Mouse (Mus musculus) myocyte (in vitro differentiated cells): Measurements from ENCODE around the gene Bicc1. TPM values are rescaled to one million over a fixed set of nuclear protein-coding genes. Genes with fewer than 3 reads are reported as not detected.

Experiments
- H3K27me3 ChIP-seq: one replicate; pipeline ENCODE4 v1.6.1; 2011; ENCODE audit not compliant: control insufficient read depth, insufficient read depth, insufficient read length
- H3K36me3 ChIP-seq: one replicate; pipeline ENCODE4 v1.6.1; 2011; ENCODE audit not compliant: control insufficient read depth, insufficient read depth
- H3K4me2 ChIP-seq: one replicate; pipeline ENCODE4 v1.6.1; 2011; ENCODE audit warnings: low read depth, control low read depth
- H3K4me3 ChIP-seq: one replicate; pipeline ENCODE4 v1.5.1; 2011; ENCODE audit warnings: mild to moderate bottlenecking, control low read depth, moderate library complexity
- H3K79me2 ChIP-seq: one replicate; pipeline ENCODE4 v1.6.1; 2011; ENCODE audit not compliant: control insufficient read depth, insufficient read depth
- H3ac ChIP-seq: one replicate; pipeline ENCODE4 v1.6.1; 2011; ENCODE audit not compliant: control insufficient read depth, insufficient read length
- CEBPB ChIP-seq: IDR thresholded peaks from 2 replicates; pipeline ENCODE4 v1.6.1; 2011; ENCODE audit warnings: mild to moderate bottlenecking, moderate library complexity; ENCODE audit not compliant: poor library complexity, insufficient read depth, severe bottlenecking
- E2F4 ChIP-seq: IDR thresholded peaks from one replicate; pipeline ENCODE4 v1.6.1; 2011; ENCODE audit warnings: mild to moderate bottlenecking, control low read depth, moderate library complexity; ENCODE audit not compliant: insufficient read depth
- MAX ChIP-seq: IDR thresholded peaks from one replicate; pipeline ENCODE4 v1.6.1; 2011; ENCODE audit warnings: low read depth, mild to moderate bottlenecking, control low read depth
- MYOD1 ChIP-seq, 3 experiments: IDR thresholded peaks; one replicate each; pipeline ENCODE4 v1.6.1; 2011; ENCODE audit warnings: control low read depth in 2 of 3, low read depth in 2 of 3, mild to moderate bottlenecking in 2 of 3, moderate library complexity in 1 of 3; ENCODE audit not compliant: insufficient read length in 2 of 3, control insufficient read depth in 1 of 3
- MYOG ChIP-seq, 3 experiments: IDR thresholded peaks; one replicate each; pipeline ENCODE4 v1.6.1; 2011; ENCODE audit warnings: control low read depth in 2 of 3, low read depth in 2 of 3, mild to moderate bottlenecking in 2 of 3; ENCODE audit not compliant: insufficient read length in 2 of 3, control insufficient read depth in 1 of 3, insufficient read depth in 1 of 3
- POLR2A ChIP-seq: IDR thresholded peaks from one replicate; pipeline ENCODE4 v1.6.1; 2011; ENCODE audit warnings: low read depth, mild to moderate bottlenecking, control low read depth, moderate library complexity; ENCODE audit not compliant: insufficient read length
- POLR2AphosphoS2 ChIP-seq: IDR thresholded peaks from one replicate; pipeline ENCODE4 v1.6.1; 2011; ENCODE audit warnings: low read depth, control low read depth; ENCODE audit not compliant: insufficient read length
- REST ChIP-seq: IDR thresholded peaks from one replicate; pipeline ENCODE4 v1.6.1; 2011; ENCODE audit warnings: mild to moderate bottlenecking, control low read depth, moderate library complexity; ENCODE audit not compliant: insufficient read depth, insufficient read length
- SRF ChIP-seq: IDR thresholded peaks from one replicate; pipeline ENCODE4 v1.6.1; 2011; ENCODE audit warnings: low read depth; ENCODE audit not compliant: control insufficient read depth, insufficient read length
- TCF12 ChIP-seq: IDR thresholded peaks from one replicate; pipeline ENCODE4 v1.6.1; 2011; ENCODE audit warnings: mild to moderate bottlenecking, control low read depth; ENCODE audit not compliant: poor library complexity, insufficient read depth, severe bottlenecking
- TCF3 ChIP-seq: IDR thresholded peaks from one replicate; pipeline ENCODE4 v1.6.1; 2011; ENCODE audit warnings: low read depth, control low read depth; ENCODE audit not compliant: insufficient read length
- USF1 ChIP-seq: IDR thresholded peaks from one replicate; pipeline ENCODE4 v1.6.1; 2011; ENCODE audit warnings: low read depth, mild to moderate bottlenecking, control low read depth, moderate library complexity
- polyA plus RNA-seq: library from polyadenylated mRNA; unstranded; fragments of >200 nt; fragmentation: generic; extraction: Trizol; gene quantifications from one replicate; pipeline ENCODE4 v1.2.1, GENCODE M21; 2012; ENCODE audit warnings: missing spikeins

Gene Bicc1
- polyA plus RNA-seq, 1 experiment, result 4.6 TPM

- Histone ChIP-seq H3K27me3 (no peaks in the 10 kb centered on the region), H3K4me2 (no peak overlapping the region), H3K36me3 (no peaks in the 10 kb centered on the region), H3K79me2 (no peaks in the 10 kb centered on the region), H3ac (no peak overlapping the region), H3K4me3 (no peak overlapping the region)
- TF ChIP-seq POLR2A, result no peak
- no peak for TF ChIP-seq SRF
- no peak for TF ChIP-seq REST
- no peak for TF ChIP-seq MYOG (IDR thresholded peaks at IDR 0.05; ENCODE audit: control insufficient read depth in 1 of 3, insufficient read depth in 1 of 3, insufficient read length in 2 of 3, low read depth in 2 of 3)
- no peak for TF ChIP-seq USF1
- no peak for TF ChIP-seq TCF3
- TF ChIP-seq POLR2AphosphoS2, result no peak
- no peak for TF ChIP-seq MYOD1 (IDR thresholded peaks at IDR 0.05; ENCODE audit: control insufficient read depth in 1 of 3, insufficient read length in 2 of 3, low read depth in 2 of 3)
- no peak for TF ChIP-seq CEBPB
- TF ChIP-seq E2F4, result no peak
- no peak for TF ChIP-seq MAX
- TF ChIP-seq TCF12, result no peak
Measured at GRCm38 (mm10) chr10:70901193-70901875, 258.2 kb downstream of the Bicc1 start.

- Histone ChIP-seq H3K36me3 (no peaks in the 10 kb centered on the region), H3ac (no peak overlapping the region), H3K4me3 (no peak overlapping the region), H3K79me2 (no peaks in the 10 kb centered on the region), H3K4me2 (no peak overlapping the region), H3K27me3 (no peaks in the 10 kb centered on the region)
- TF ChIP-seq POLR2A, result no peak
- no peak for TF ChIP-seq CEBPB
- no peak for TF ChIP-seq MYOD1 (IDR thresholded peaks at IDR 0.05; ENCODE audit: control insufficient read depth in 1 of 3, insufficient read length in 2 of 3, low read depth in 2 of 3)
- TF ChIP-seq MAX, result no peak
- TF ChIP-seq SRF, result no peak
- no peak for TF ChIP-seq TCF12
- TF ChIP-seq USF1, result no peak
- no peak for TF ChIP-seq E2F4
- no peak for TF ChIP-seq POLR2AphosphoS2
- TF ChIP-seq TCF3, result no peak
- TF ChIP-seq MYOG (IDR thresholded peaks at IDR 0.05; ENCODE audit: control insufficient read depth in 1 of 3, insufficient read depth in 1 of 3, insufficient read length in 2 of 3, low read depth in 2 of 3), result no peak
- TF ChIP-seq REST, result no peak
Measured at GRCm38 (mm10) chr10:70895891-70896290, 263.6 kb downstream of the Bicc1 start.

- H3K27me3 ChIP-seq, result no peaks in the 10 kb centered on the region
- no peak overlapping the region for H3K4me3 ChIP-seq
- TF ChIP-seq SRF, result no peak
- TF ChIP-seq TCF3, result no peak
- TF ChIP-seq MYOG (IDR thresholded peaks at IDR 0.05; ENCODE audit: control insufficient read depth in 1 of 3, insufficient read depth in 1 of 3, insufficient read length in 2 of 3, low read depth in 2 of 3), result no peak
- TF ChIP-seq TCF12, result no peak
- no peak for TF ChIP-seq CEBPB
- TF ChIP-seq USF1, result no peak
- no peak for TF ChIP-seq REST
- no peak for TF ChIP-seq E2F4
- TF ChIP-seq POLR2AphosphoS2, result no peak
- no peak for TF ChIP-seq MAX
- TF ChIP-seq POLR2A, result no peak
- TF ChIP-seq MYOD1 (IDR thresholded peaks at IDR 0.05; ENCODE audit: control insufficient read depth in 1 of 3, insufficient read length in 2 of 3, low read depth in 2 of 3), result no peak
Measured at GRCm38 (mm10) chr10:70878046-70878445, 281.5 kb downstream of the Bicc1 start.

GRCm38 (mm10) chr10:70877631-70878030 lies 281.9 kb downstream of the Bicc1 start:
- H3K79me2 ChIP-seq, result no peaks in the 10 kb centered on the region
- TF ChIP-seq POLR2AphosphoS2, result no peak
- no peak for TF ChIP-seq SRF
- no peak for TF ChIP-seq TCF3
- no peak for TF ChIP-seq USF1
- no peak for TF ChIP-seq MYOD1 (IDR thresholded peaks at IDR 0.05; ENCODE audit: control insufficient read depth in 1 of 3, insufficient read length in 2 of 3, low read depth in 2 of 3)
- TF ChIP-seq MAX, result no peak
- no peak for TF ChIP-seq E2F4
- no peak for TF ChIP-seq CEBPB
- TF ChIP-seq MYOG (IDR thresholded peaks at IDR 0.05; ENCODE audit: control insufficient read depth in 1 of 3, insufficient read depth in 1 of 3, insufficient read length in 2 of 3, low read depth in 2 of 3), result no peak
- no peak for TF ChIP-seq POLR2A
- no peak for TF ChIP-seq REST
- TF ChIP-seq TCF12, result no peak
- H3K27me3 ChIP-seq, result no peaks in the 10 kb centered on the region
- H3K36me3 ChIP-seq, result no peaks in the 10 kb centered on the region
- H3K4me2 ChIP-seq, result peak overlapping the region; percentile 13
- H3K4me3 ChIP-seq, result no peak overlapping the region
- no peak overlapping the region for H3ac ChIP-seq

More at GRCm38 (mm10) chr10:70878046-70878445, 281.5 kb downstream of the Bicc1 start:
- Histone ChIP-seq H3K4me2 (peak overlapping the region; percentile 13), H3ac (no peak overlapping the region), H3K36me3 (no peaks in the 10 kb centered on the region), H3K79me2 (no peaks in the 10 kb centered on the region)

- no peaks in the 10 kb centered on the region for H3K79me2 ChIP-seq
- no peaks in the 10 kb centered on the region for H3K27me3 ChIP-seq
- TF ChIP-seq MYOD1 (IDR thresholded peaks at IDR 0.05; ENCODE audit: control insufficient read depth in 1 of 3, insufficient read length in 2 of 3, low read depth in 2 of 3) (no peak), TCF3 (no peak), USF1 (no peak), REST (no peak), CEBPB (no peak)
- H3K36me3 ChIP-seq, result no peaks in the 10 kb centered on the region
- H3K4me2 ChIP-seq, result no peak overlapping the region
- no peak overlapping the region for H3ac ChIP-seq
- no peak overlapping the region for H3K4me3 ChIP-seq
Measured at GRCm38 (mm10) chr10:70876522-70876921, 283.0 kb downstream of the Bicc1 start.
